Mouse (Mus musculus) limb, embryonic 10.5 days (tissue): Measurements from ENCODE around the gene Mfsd1. TPM values are rescaled to one million over a fixed set of nuclear protein-coding genes. Genes with fewer than 3 reads are reported as not detected.

ENCODE experiments used
- polyA plus RNA-seq: library from polyadenylated mRNA; unstranded; fragments of >200 nt; fragmentation: Nextera tagmentation; extraction: Ambion mirVana; gene quantifications from 2 replicates; pipeline ENCODE4 v1.2.1, GENCODE M21; 2016

The Mfsd1 gene
- polyA plus RNA-seq, 1 experiment from 2014 or later = 59.7 TPM

Other genes with a start within 250 kb of the Mfsd1 start
- 22.2 and 23.3 TPM in 2 replicates for gene Mlf1, start 208.6 kb upstream of the Mfsd1 start, polyA plus RNA-seq
- not detected in 2 replicates for gene Gm17402, start 207.6 kb upstream of the Mfsd1 start, polyA plus RNA-seq
- 61.9 and 63.4 TPM in 2 replicates for gene Gfm1, start 152.6 kb upstream of the Mfsd1 start, polyA plus RNA-seq
- 70.5 and 97.8 TPM in 2 replicates for gene Lxn, start 118.8 kb upstream of the Mfsd1 start, polyA plus RNA-seq
- gene Rarres1, start 67.2 kb upstream of the Mfsd1 start, polyA plus RNA-seq = 0.95 and 5.5 TPM in 2 replicates